8 mouse cellular contexts compared by ENCODE assay signal in genomic region chr19:15983739-15984344, GRCm38 (mm10). TPM values are rescaled to one million over a fixed set of nuclear protein-coding genes. Genes with fewer than 3 reads are reported as not detected.
DNase-seq lines count a peak whose midpoint lies in the region; ATAC-seq and TF ChIP-seq lines count a peak whose summit lies in the region.

No protein-coding gene starts in this region.

- peak overlapping the region; percentile 65 for H3K4me2 ChIP-seq in neural tube, embryonic 11.5 days (ENCODE audit: low read depth)
- peak overlapping the region; percentile 78 for H3K4me2 ChIP-seq in limb, embryonic 13.5 days (replicated peaks)
- H3K4me2 ChIP-seq in stomach, embryonic 14.5 days (replicated peaks; ENCODE audit: low read depth, low read length) = peak overlapping the region; percentile 77

- H3K9ac ChIP-seq in neural tube, embryonic 11.5 days (ENCODE audit: low read length) = peak overlapping the region; percentile 99
- peak overlapping the region; percentile 86 for H3K9ac ChIP-seq in limb, embryonic 13.5 days
- peak overlapping the region; percentile 77 for H3K9ac ChIP-seq in stomach, embryonic 14.5 days (replicated peaks; ENCODE audit: low read depth, low read length)

- no peaks in the 10 kb centered on the region for H3K36me3 ChIP-seq in neural tube, embryonic 11.5 days (ENCODE audit: control insufficient read depth, insufficient read depth, low read length)
- H3K36me3 ChIP-seq in limb, embryonic 13.5 days = peaks cover 10% of the 10 kb centered on the region
- no peaks in the 10 kb centered on the region for H3K36me3 ChIP-seq in stomach, embryonic 14.5 days (ENCODE audit: control insufficient read depth, insufficient read depth, low read length)

- no peak for TF ChIP-seq CTCF in cerebellum, adult 2 months (IDR thresholded peaks at IDR 0.05; ENCODE audit: borderline replicate concordance, insufficient read depth, low read depth, low read length)

- no peak overlapping the region for H3K27ac ChIP-seq in cerebellum, adult 2 months (ENCODE audit: insufficient read depth, low read length)
- no peak overlapping the region for H3K27ac ChIP-seq in neural tube, embryonic 11.5 days (ENCODE audit: low read depth, low read length)
- peak overlapping the region; percentile 84; the same call in 1 of the 2 replicates for H3K27ac ChIP-seq in limb, embryonic 13.5 days
- no peak overlapping the region for H3K27ac ChIP-seq in stomach, embryonic 14.5 days (ENCODE audit: low read length)

- peak overlapping the region; percentile 85 for H3K4me3 ChIP-seq in cerebellum, adult 2 months (replicated peaks; ENCODE audit: insufficient read depth, low read depth, low read length)
- peak overlapping the region; percentile 79 for H3K4me3 ChIP-seq in neural tube, embryonic 11.5 days (ENCODE audit: low read depth, low read length)
- H3K4me3 ChIP-seq in limb, embryonic 13.5 days = peak overlapping the region; percentile 78
- peak overlapping the region; percentile 81 for H3K4me3 ChIP-seq in stomach, embryonic 14.5 days (ENCODE audit: low read depth, low read length)

- H3K4me1 ChIP-seq in cerebellum, adult 2 months (ENCODE audit: control insufficient read depth, insufficient read depth, low read length) = no peaks in the 10 kb centered on the region
- peaks cover 5% of the 10 kb centered on the region; the same call in 1 of the 2 replicates for H3K4me1 ChIP-seq in neural tube, embryonic 11.5 days (ENCODE audit: control insufficient read depth, insufficient read depth, low read length)
- H3K4me1 ChIP-seq in limb, embryonic 13.5 days = peaks cover 15% of the 10 kb centered on the region
- H3K4me1 ChIP-seq in stomach, embryonic 14.5 days (ENCODE audit: control insufficient read depth, insufficient read depth, low read length) = peaks cover 9% of the 10 kb centered on the region

- H3K27me3 ChIP-seq in cerebellum, adult 2 months (ENCODE audit: control insufficient read depth, insufficient read depth, low read length) = no peaks in the 10 kb centered on the region
- no peaks in the 10 kb centered on the region for H3K27me3 ChIP-seq in neural tube, embryonic 11.5 days (ENCODE audit: control insufficient read depth, insufficient read depth, low read length)
- H3K27me3 ChIP-seq in limb, embryonic 13.5 days = no peaks in the 10 kb centered on the region
- H3K27me3 ChIP-seq in stomach, embryonic 14.5 days (ENCODE audit: control insufficient read depth, insufficient read depth, low read length) = no peaks in the 10 kb centered on the region

- peak in 1 of 2 experiments; percentile 19 for DNase-seq in cerebellum, adult 2 months
- no peak for DNase-seq in cerebellum, postnatal 36 days
- no peak for DNase-seq in neural tube, embryonic 11.5 days (ENCODE audit: low spot score)
- DNase-seq in neural tube, embryonic 10.5 days (ENCODE audit: extremely low spot score, low spot score) = no peak
- no peak for DNase-seq in layer of hippocampus, adult 9-10 months (ENCODE audit: low spot score)

- ATAC-seq in neural tube, embryonic 11.5 days (ENCODE audit: insufficient read depth, low FRiP score, low TSS enrichment) = peak; percentile 39; the same call in 1 of the 2 replicates
- ATAC-seq in limb, embryonic 13.5 days (ENCODE audit: low FRiP score, low read depth) = 0 out of 2 replicates have a peak, but pooled peaks have one; percentile 21
- no peak for ATAC-seq in stomach, embryonic 14.5 days (ENCODE audit: insufficient number of reproducible peaks, insufficient read depth, low FRiP score, low read depth)
- no peak for ATAC-seq in megakaryocyte-erythroid progenitor cell, adult 5-6 weeks (replicated peaks; ENCODE audit: low FRiP score, low TSS enrichment, poor library complexity, severe bottlenecking)

- no peaks in the 10 kb centered on the region for H3K9me3 ChIP-seq in neural tube, embryonic 11.5 days (ENCODE audit: control insufficient read depth, low read length)
- H3K9me3 ChIP-seq in limb, embryonic 13.5 days = no peaks in the 10 kb centered on the region
- no peaks in the 10 kb centered on the region for H3K9me3 ChIP-seq in stomach, embryonic 14.5 days (ENCODE audit: control insufficient read depth, low read depth, low read length)

- TF ChIP-seq POLR2A in cerebellum, adult 2 months (IDR thresholded peaks at IDR 0.05; ENCODE audit: borderline replicate concordance, insufficient read depth, low read length) = no peak

- 44% methylated on average over 15 of the region's 15 CpGs for WGBS in cerebellum, adult 2 months
- WGBS in neural tube, embryonic 11.5 days = 46% methylated on average over 15 of the region's 15 CpGs
- WGBS in limb, embryonic 13.5 days = 48% methylated on average over 15 of the region's 15 CpGs
- WGBS in stomach, embryonic 14.5 days = 50% methylated on average over 15 of the region's 15 CpGs

RNA-seq across cellular contexts. Expression of gene Cep78, which starts 0.9 kb away (rescaled TPM):
- 9.6 and 10.0 TPM in 2 replicates for polyA plus RNA-seq in cerebellum, adult 2 months (2012; rRNA removed)
- polyA plus RNA-seq in neural tube, embryonic 11.5 days (2014; fragmentation: Nextera tagmentation; extraction: Ambion mirVana) = 50.9 and 54.8 TPM in 2 replicates
- polyA plus RNA-seq in limb, embryonic 13.5 days (2015; fragmentation: Nextera tagmentation; extraction: Ambion mirVana) = 35.2 and 35.6 TPM in 2 replicates
- polyA plus RNA-seq in stomach, embryonic 14.5 days (2014; fragmentation: Nextera tagmentation; extraction: Ambion mirVana) = 25.7 and 26.1 TPM in 2 replicates
- total RNA-seq in megakaryocyte-erythroid progenitor cell, adult 5-6 weeks (2014; fragmentation: Nextera tagmentation) = 23.0 and 29.4 TPM in 2 replicates
- total RNA-seq in megakaryocyte-erythroid progenitor cell, adult 5-6 weeks (2017) = 25.7 and 25.8 TPM in 2 replicates

RNA-seq across cellular contexts. Expression of gene Psat1, which starts 36.7 kb away (rescaled TPM):
- 90.0 and 106 TPM in 2 replicates for polyA plus RNA-seq in cerebellum, adult 2 months (2012; rRNA removed)
- 112 and 115 TPM in 2 replicates for polyA plus RNA-seq in neural tube, embryonic 11.5 days (2014; fragmentation: Nextera tagmentation; extraction: Ambion mirVana)
- polyA plus RNA-seq in limb, embryonic 13.5 days (2015; fragmentation: Nextera tagmentation; extraction: Ambion mirVana) = 84.3 and 88.6 TPM in 2 replicates
- polyA plus RNA-seq in stomach, embryonic 14.5 days (2014; fragmentation: Nextera tagmentation; extraction: Ambion mirVana) = 72.3 and 95.2 TPM in 2 replicates
- 52.7 and 53.5 TPM in 2 replicates for total RNA-seq in megakaryocyte-erythroid progenitor cell, adult 5-6 weeks (2014; fragmentation: Nextera tagmentation)
- total RNA-seq in megakaryocyte-erythroid progenitor cell, adult 5-6 weeks (2017) = 61.7 and 63.8 TPM in 2 replicates

Comparison
In these comparisons a context has a peak if more than half of its experiments do, and no peak if none do; other contexts are left out.
1. ATAC-seq: peak in neural tube, embryonic 11.5 days (single experiment) and limb, embryonic 13.5 days (single experiment); none in stomach, embryonic 14.5 days (single experiment) and megakaryocyte-erythroid progenitor cell, adult 5-6 weeks (single experiment).
2. Peak in every context shown above with its lines, with median percentiles within 50 percentile points of each other: H3K4me3 ChIP-seq, H3K4me2 ChIP-seq and H3K9ac ChIP-seq.